8 mouse cellular contexts compared by ENCODE assay signal in the genomic region with DNA sequence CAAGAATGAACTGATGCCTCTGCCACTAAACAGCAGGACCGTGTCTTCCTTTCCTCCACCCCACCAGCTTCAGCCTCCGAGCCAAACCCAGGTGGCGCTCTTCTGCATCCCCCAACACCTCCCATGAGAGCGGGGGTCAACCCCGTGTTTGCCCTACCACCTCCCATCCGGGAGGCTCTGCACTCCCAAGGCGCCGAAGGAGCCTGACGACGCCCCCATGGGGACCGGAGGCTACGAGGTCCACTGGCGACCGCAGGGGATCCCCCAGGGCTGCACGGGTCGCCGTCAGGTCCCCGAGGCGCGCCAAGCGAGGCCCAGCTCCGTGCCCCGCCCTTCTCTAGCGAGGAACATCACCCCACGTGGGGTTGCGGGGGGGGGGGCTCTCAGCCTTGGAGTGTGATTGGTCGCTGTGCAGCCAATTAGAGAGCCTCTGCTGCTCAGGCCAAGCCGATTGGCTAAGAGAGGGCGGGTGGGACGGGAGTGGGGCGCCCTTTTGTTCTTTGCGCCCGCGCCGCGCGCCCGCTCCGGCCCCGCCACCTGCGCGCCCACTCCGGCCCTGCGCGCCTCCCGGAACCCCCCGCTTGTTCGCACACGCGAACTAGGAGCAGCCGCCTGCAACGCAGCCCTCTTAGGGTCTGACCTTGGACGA. TPM values are rescaled to one million over a fixed set of nuclear protein-coding genes. Genes with fewer than 3 reads are reported as not detected.
DNase-seq lines count a peak whose midpoint lies in the region; ATAC-seq lines count a peak whose summit lies in the region.

No protein-coding gene starts in this region.

- peak overlapping the region; percentile 75 for H3K4me3 ChIP-seq in erythroblast, embryonic 14.5 days (replicated peaks)
- H3K4me3 ChIP-seq in heart, embryonic 12.5 days: peak overlapping the region; percentile 57
- H3K4me3 ChIP-seq in kidney, embryonic 16.5 days (ENCODE audit: low read length): peak overlapping the region; percentile 54
- peak overlapping the region; percentile 66 for H3K4me3 ChIP-seq in liver, embryonic 12.5 days

- H3K27me3 ChIP-seq in erythroblast, embryonic 14.5 days (ENCODE audit: control insufficient read depth): peaks cover 34% of the 10 kb centered on the region
- H3K27me3 ChIP-seq in heart, embryonic 12.5 days (replicated peaks): no peaks in the 10 kb centered on the region
- H3K27me3 ChIP-seq in kidney, embryonic 16.5 days (ENCODE audit: insufficient read depth, low read length): no peaks in the 10 kb centered on the region
- peaks cover 28% of the 10 kb centered on the region for H3K27me3 ChIP-seq in liver, embryonic 12.5 days (replicated peaks)
- H3K27me3 ChIP-seq in splenic B cell, adult 2 months (ENCODE audit: control insufficient read depth, insufficient read depth, low read length, poor library complexity, severe bottlenecking): no peaks in the 10 kb centered on the region

- peak; percentile 94 for DNase-seq in brain, embryonic 18.5 days (ENCODE audit: low read depth, low spot score)
- peak; percentile 98 for DNase-seq in naive thymus-derived CD4-positive, alpha-beta T cell, adult 2 months (ENCODE audit: low read depth)
- DNase-seq in splenic B cell, adult 2 months (ENCODE audit: low read depth, low spot score): peak; percentile 97

- H3K4me1 ChIP-seq in erythroblast, embryonic 14.5 days (ENCODE audit: control insufficient read depth): peaks cover 83% of the 10 kb centered on the region
- peaks cover 56% of the 10 kb centered on the region for H3K4me1 ChIP-seq in heart, embryonic 12.5 days (replicated peaks)
- H3K4me1 ChIP-seq in kidney, embryonic 16.5 days (ENCODE audit: insufficient read depth, low read length): peaks cover 51% of the 10 kb centered on the region
- peaks cover 80% of the 10 kb centered on the region for H3K4me1 ChIP-seq in liver, embryonic 12.5 days

- H3K36me3 ChIP-seq in erythroblast, embryonic 14.5 days (ENCODE audit: control insufficient read depth): no peaks in the 10 kb centered on the region; the same call in 1 of the 2 replicates
- no peaks in the 10 kb centered on the region for H3K36me3 ChIP-seq in heart, embryonic 12.5 days
- no peaks in the 10 kb centered on the region for H3K36me3 ChIP-seq in kidney, embryonic 16.5 days (ENCODE audit: insufficient read depth, low read length)
- H3K36me3 ChIP-seq in liver, embryonic 12.5 days: no peaks in the 10 kb centered on the region
- H3K36me3 ChIP-seq in splenic B cell, adult 2 months (ENCODE audit: control insufficient read depth, insufficient read depth, low read length, poor library complexity, severe bottlenecking): no peaks in the 10 kb centered on the region

- peak; percentile 97 for ATAC-seq in CD4-positive, CD25-positive, alpha-beta regulatory T cell, adult 4 months
- peak; percentile 96 for ATAC-seq in heart, embryonic 12.5 days (ENCODE audit: insufficient number of reproducible peaks, low FRiP score)
- peak; percentile 95 for ATAC-seq in kidney, embryonic 16.5 days (ENCODE audit: low FRiP score, low TSS enrichment)
- peak; percentile 83 for ATAC-seq in liver, embryonic 12.5 days

- peaks cover 2% of the 10 kb centered on the region; the same call in 1 of the 2 replicates for H3K9me3 ChIP-seq in erythroblast, embryonic 14.5 days (ENCODE audit: control insufficient read depth, low read length)
- no peaks in the 10 kb centered on the region for H3K9me3 ChIP-seq in heart, embryonic 12.5 days (replicated peaks)
- peaks cover 5% of the 10 kb centered on the region; the same call in 1 of the 2 replicates for H3K9me3 ChIP-seq in kidney, embryonic 16.5 days (ENCODE audit: low read length)
- no peaks in the 10 kb centered on the region for H3K9me3 ChIP-seq in liver, embryonic 12.5 days (replicated peaks)

- H3K27ac ChIP-seq in heart, embryonic 12.5 days (ENCODE audit: poor library complexity, severe bottlenecking): peak overlapping the region; percentile 78
- H3K27ac ChIP-seq in kidney, embryonic 16.5 days (ENCODE audit: low read length): peak overlapping the region; percentile 91
- peak overlapping the region; percentile 91 for H3K27ac ChIP-seq in liver, embryonic 12.5 days

- peak overlapping the region; percentile 86 for H3K4me2 ChIP-seq in heart, embryonic 12.5 days
- peak overlapping the region; percentile 66 for H3K4me2 ChIP-seq in kidney, embryonic 16.5 days (replicated peaks; ENCODE audit: low read depth, low read length)
- peak overlapping the region; percentile 91 for H3K4me2 ChIP-seq in liver, embryonic 12.5 days

- 0% methylated on average over 52 of the region's 53 CpGs for WGBS in heart, embryonic 12.5 days
- WGBS in kidney, embryonic 16.5 days: under 1% methylated on average over 53 of the region's 53 CpGs
- 1% methylated on average over 53 of the region's 53 CpGs for WGBS in liver, embryonic 12.5 days (ENCODE audit: insufficient replicate concordance)

- peak overlapping the region; percentile 80 for H3K9ac ChIP-seq in heart, embryonic 12.5 days
- H3K9ac ChIP-seq in kidney, embryonic 16.5 days (replicated peaks; ENCODE audit: low read length): peak overlapping the region; percentile 75
- H3K9ac ChIP-seq in liver, embryonic 12.5 days: peak overlapping the region; percentile 80

RNA-seq across cellular contexts. Expression of a gene that starts 43.3 kb away (rescaled TPM):
- 1,000 to 10,000 TPM; 2,387 to 3,192 TPM for polyA plus RNA-seq in CD4-positive, CD25-positive, alpha-beta regulatory T cell, adult 4 months (2017; shearing (Covaris generic))
- 9.0 TPM in 2 replicates for polyA plus RNA-seq in erythroblast, embryonic 14.5 days (2012)
- 1,404 and 1,426 TPM in 2 replicates for polyA plus RNA-seq in heart, embryonic 12.5 days (2016; fragmentation: Nextera tagmentation; extraction: Ambion mirVana)
- 2,803 and 2,860 TPM in 2 replicates for polyA plus RNA-seq in kidney, embryonic 16.5 days (2015; fragmentation: Nextera tagmentation; extraction: Ambion mirVana)
- polyA plus RNA-seq in liver, embryonic 12.5 days (2016; fragmentation: Nextera tagmentation; extraction: Ambion mirVana): 952 and 1,008 TPM in 2 replicates

RNA-seq across cellular contexts. Expression of a gene that starts 56.3 kb away (rescaled TPM):
- under 1 TPM; 0.67 to 0.99 TPM for polyA plus RNA-seq in CD4-positive, CD25-positive, alpha-beta regulatory T cell, adult 4 months (2017; shearing (Covaris generic))
- not detected in 2 replicates for polyA plus RNA-seq in erythroblast, embryonic 14.5 days (2012)
- 0.17 and 0.63 TPM in 2 replicates for polyA plus RNA-seq in heart, embryonic 12.5 days (2016; fragmentation: Nextera tagmentation; extraction: Ambion mirVana)
- polyA plus RNA-seq in kidney, embryonic 16.5 days (2015; fragmentation: Nextera tagmentation; extraction: Ambion mirVana): 0.72 and 0.82 TPM in 2 replicates
- polyA plus RNA-seq in liver, embryonic 12.5 days (2016; fragmentation: Nextera tagmentation; extraction: Ambion mirVana): 0.16 and 0.18 TPM in 2 replicates

Comparison
In these comparisons a context has a peak if more than half of its experiments do, and no peak if none do; other contexts are left out.
1. Peak in every context shown above with its lines: DNase-seq, ATAC-seq, H3K4me3 ChIP-seq and H3K27ac ChIP-seq.
2. RNA of a gene that starts 43.3 kb away (polyA plus RNA-seq): 2,387 to 3,192 TPM in CD4-positive, CD25-positive, alpha-beta regulatory T cell, adult 4 months, 2,803 to 2,860 TPM in kidney, embryonic 16.5 days, 1,404 to 1,426 TPM in heart, embryonic 12.5 days and 952 to 1,008 TPM in liver, embryonic 12.5 days; 9.0 TPM in erythroblast, embryonic 14.5 days; every median in the first group is over 10 times any median in the second.